Mouse (Mus musculus) hindbrain, postnatal 0 days (tissue): ENCODE results near the gene Snupn. TPM values are rescaled to one million over a fixed set of nuclear protein-coding genes. Genes with fewer than 3 reads are reported as not detected.
"Not testable (repeated sequence)": the region's sequence is repeated elsewhere in the genome, so short reads cannot be mapped to it uniquely, and the experiment has no call there.

Experiments used
- ATAC-seq: fragments of 200-750 bp; cut with Nextera tagmentation; 2 replicates; pipeline ENCODE4 v1.8.0; 2017; ENCODE audit warnings: mild to moderate bottlenecking, moderate TSS enrichment, moderate library complexity
- DNase-seq: peaks from one replicate; pipeline ENCODE4 v3.0.0-alpha.2; 2015; ENCODE audit warnings: low spot score
- H3K27ac ChIP-seq: fragments of 300-500 bp; sonication (generic); 2 replicates; pipeline ENCODE4 v1.5.1; 2014; ENCODE audit warnings: mild to moderate bottlenecking
- H3K27me3 ChIP-seq: fragments of 300-500 bp; sonication (generic); 2 replicates; pipeline ENCODE4 v1.6.1; 2014; ENCODE audit warnings: low read length, mixed read lengths; ENCODE audit not compliant: insufficient read depth
- H3K36me3 ChIP-seq: fragments of 300-500 bp; sonication (generic); 2 replicates; pipeline ENCODE4 v1.6.1; 2014; ENCODE audit warnings: low read length, mixed read lengths; ENCODE audit not compliant: insufficient read depth
- H3K4me1 ChIP-seq: fragments of 300-500 bp; sonication (generic); 2 replicates; pipeline ENCODE4 v1.6.1; 2014; ENCODE audit warnings: antibody characterized with exemption, low read length, mixed read lengths; ENCODE audit not compliant: insufficient read depth
- H3K4me2 ChIP-seq: fragments of 300-500 bp; sonication (generic); 2 replicates; pipeline ENCODE4 v1.6.1; 2014; ENCODE audit warnings: low read depth, mild to moderate bottlenecking, low read length, moderate library complexity, mixed read lengths
- H3K4me3 ChIP-seq: fragments of 300-500 bp; sonication (generic); 2 replicates; pipeline ENCODE4 v1.5.1; 2014; ENCODE audit warnings: low read length
- H3K9ac ChIP-seq: fragments of 300-500 bp; sonication (generic); replicated peaks from 2 replicates; pipeline ENCODE4 v1.6.1; 2014; ENCODE audit warnings: mild to moderate bottlenecking, low read length, moderate library complexity, mixed read lengths
- H3K9me3 ChIP-seq: fragments of 300-500 bp; sonication (generic); 2 replicates; pipeline ENCODE4 v1.6.1; 2016; ENCODE audit warnings: low read length, mixed read lengths
- CTCF ChIP-seq: IDR thresholded peaks from 2 replicates; pipeline ENCODE4 v1.5.1; 2016; ENCODE audit warnings: antibody characterized with exemption, control low read depth, low read depth
- WGBS: fragments of 180-500 bp; shearing (Covaris S2); extraction: QIAGEN DNeasy Blood & Tissue Kit; methylation state at CpG from one replicate; pipeline ENCODE4 v1.1.7; 2014; 5-methylcytosine and 5-hydroxymethylcytosine counted together
- polyA plus RNA-seq: library from polyadenylated mRNA; unstranded; fragments of >200 nt; fragmentation: Nextera tagmentation; extraction: Ambion mirVana; gene quantifications from 2 replicates; pipeline ENCODE4 v1.2.1, GENCODE M21; 2015
- total RNA-seq: library from RNA; depleted of rRNA; stranded (reverse); fragments of >200 nt; gene quantifications from 2 replicates; pipeline ENCODE4 v1.2.3, GENCODE M21; 2014

Gene Snupn
- total and polyA plus RNA-seq, 2 experiments from 2014 or later = 17.6 to 22.6 TPM

- Histone ChIP-seq H3K4me3 (no peak overlapping the region), H3K4me2 (no peak overlapping the region), H3K9ac (no peak overlapping the region), H3K4me1 (no peaks in the 10 kb centered on the region), H3K27ac (no peak overlapping the region), H3K27me3 (no peaks in the 10 kb centered on the region), H3K36me3 (peaks cover 6% of the 10 kb centered on the region; the same call in 1 of the 2 replicates), H3K9me3 (no peaks in the 10 kb centered on the region)
- ATAC-seq (no peak), DNase-seq (no peak)
- TF ChIP-seq CTCF = no peak
- WGBS = 91% methylated on average over 3 of the region's 3 CpGs
Observed at GRCm38 (mm10) chr9:56975199-56975598, 24.5 kb downstream of the Snupn start.

DNA sequence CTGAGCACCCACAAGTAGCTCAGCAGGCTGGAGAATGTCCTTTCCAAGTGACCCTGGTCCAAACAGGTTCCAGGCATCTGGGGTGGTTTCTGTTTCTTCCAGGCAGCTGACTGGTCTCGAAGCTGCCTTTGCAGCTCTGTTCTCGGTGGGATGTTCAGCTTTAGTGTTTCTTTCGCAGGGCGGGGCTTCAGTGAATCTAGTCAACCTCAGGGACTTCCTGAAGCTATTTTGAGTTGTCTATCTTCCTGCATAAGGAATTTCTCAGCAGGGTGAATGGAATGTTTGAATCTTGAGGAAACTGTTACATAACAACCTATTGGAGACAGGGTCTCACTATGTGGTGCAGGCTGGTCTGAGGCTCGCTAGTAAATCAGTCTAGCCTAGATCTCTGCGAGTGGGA is 29.5 kb downstream of the Snupn start:
- TF ChIP-seq CTCF = no peak
- H3K9me3 ChIP-seq = no peaks in the 10 kb centered on the region
- no peak overlapping the region for H3K27ac ChIP-seq
- WGBS = 94% methylated on average over 6 of the region's 6 CpGs
- peaks cover 16% of the 10 kb centered on the region; the same call in 1 of the 2 replicates for H3K36me3 ChIP-seq
- no peak for DNase-seq
- H3K4me3 ChIP-seq = no peak overlapping the region
- H3K27me3 ChIP-seq = no peaks in the 10 kb centered on the region
- no peak overlapping the region for H3K4me2 ChIP-seq
- no peak overlapping the region for H3K9ac ChIP-seq
- no peaks in the 10 kb centered on the region for H3K4me1 ChIP-seq
- no peak for ATAC-seq

DNA sequence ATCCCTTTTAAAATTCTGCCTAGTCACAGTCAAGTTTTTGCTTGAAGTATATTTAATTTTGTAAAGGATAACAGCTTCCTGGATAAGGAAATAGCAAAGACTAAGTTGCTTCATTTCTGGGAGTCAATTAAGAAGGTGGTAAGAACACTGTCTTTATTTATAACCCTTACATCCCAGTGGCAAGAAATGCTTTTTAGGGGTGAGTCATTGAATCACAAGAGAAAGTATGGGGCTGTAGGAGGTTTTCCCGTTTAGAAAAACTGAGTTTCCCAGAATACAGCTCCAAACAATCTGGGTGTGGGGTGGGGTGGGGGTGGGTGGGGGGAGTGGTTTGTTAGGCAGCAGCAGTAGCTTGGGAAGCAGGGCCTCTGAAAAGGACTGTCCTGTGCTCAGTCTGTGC is 30.8 kb downstream of the Snupn start:
- Histone ChIP-seq H3K9ac (no peak overlapping the region), H3K9me3 (no peaks in the 10 kb centered on the region), H3K4me1 (no peaks in the 10 kb centered on the region), H3K36me3 (peaks cover 16% of the 10 kb centered on the region; the same call in 1 of the 2 replicates), H3K4me3 (no peak overlapping the region), H3K27me3 (no peaks in the 10 kb centered on the region), H3K4me2 (no peak overlapping the region), H3K27ac (no peak overlapping the region)
- ATAC-seq = no peak
- WGBS = 79% methylated on average over 1 of the region's 1 CpGs
- no peak for DNase-seq
- no peak for TF ChIP-seq CTCF

DNA sequence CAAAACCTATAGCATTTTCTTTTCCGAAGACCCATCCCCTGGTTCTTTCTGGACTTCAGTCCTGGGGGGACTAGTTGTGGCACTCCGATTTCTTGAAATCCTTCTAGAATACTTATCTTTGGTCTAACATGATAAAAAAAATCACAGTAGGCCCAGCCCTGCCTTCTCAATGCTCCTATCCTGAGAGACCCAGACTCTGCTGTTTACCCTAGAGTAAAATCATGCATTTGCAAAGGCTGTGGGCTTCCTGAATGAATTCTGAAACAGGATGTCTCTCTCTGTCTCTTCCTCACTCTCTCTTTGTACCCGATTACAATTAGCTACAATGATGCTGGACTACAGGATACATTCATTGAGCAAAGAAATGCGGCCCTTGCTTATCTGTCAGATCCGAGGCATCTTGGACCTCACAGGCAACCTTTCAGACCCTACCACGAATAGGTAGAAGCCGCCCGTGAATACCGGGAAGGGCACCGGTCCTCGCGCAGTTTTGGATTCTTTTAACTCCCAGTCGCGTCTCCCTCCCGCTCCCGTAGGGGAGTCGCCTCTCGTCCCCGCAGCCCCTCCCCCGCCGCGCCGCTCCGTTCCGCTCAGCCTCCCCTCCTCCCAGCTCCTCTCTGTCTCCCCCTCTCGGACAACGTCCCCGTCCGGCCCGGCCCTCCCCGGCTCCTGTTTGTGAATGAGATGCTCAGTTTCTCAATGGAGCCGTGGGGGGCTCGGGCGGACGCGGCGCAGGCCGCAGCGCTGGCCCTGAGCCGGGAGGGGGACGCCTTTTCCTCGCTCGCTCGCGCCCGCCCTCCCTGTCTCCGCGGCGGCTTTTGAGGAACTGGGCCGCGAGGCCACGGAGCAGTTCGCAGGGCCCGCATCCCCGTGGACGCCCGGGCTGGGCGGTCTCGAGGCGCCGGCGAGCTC is 43.9 kb downstream of the Snupn start, which contains the start of gene Ptpn9:
Gene Ptpn9 (plus strand): TSS at position 638 of the 912 bp plus-strand sequence.
- H3K9ac ChIP-seq = peak within 1 kb of the TSS; percentile 94
- DNase-seq = peak; percentile 94
- peak; percentile 69 for TF ChIP-seq CTCF
- peak; percentile 96 for ATAC-seq
- 4% methylated on average over 62 of the region's 62 CpGs for WGBS
- H3K4me3 ChIP-seq = peak within 1 kb of the TSS; percentile 88
- H3K36me3 ChIP-seq = no peaks in the 10 kb centered on the region
- H3K27me3 ChIP-seq = no peaks in the 10 kb centered on the region
- no peaks in the 10 kb centered on the region for H3K9me3 ChIP-seq
- H3K27ac ChIP-seq = peak within 1 kb of the TSS; percentile 97
- H3K4me2 ChIP-seq = peak within 1 kb of the TSS; percentile 76
- H3K4me1 ChIP-seq = peaks cover 3% of the 10 kb centered on the region; the same call in 1 of the 2 replicates

- DNase-seq = peak; percentile 65
- ATAC-seq = peak; percentile 53
- Histone ChIP-seq H3K27me3 (no peaks in the 10 kb centered on the region), H3K36me3 (no peaks in the 10 kb centered on the region), H3K4me2 (peak overlapping the region; percentile 76), H3K9ac (peak overlapping the region; percentile 94), H3K4me1 (peaks cover 3% of the 10 kb centered on the region; the same call in 1 of the 2 replicates), H3K9me3 (no peaks in the 10 kb centered on the region), H3K4me3 (peak overlapping the region; percentile 88), H3K27ac (peak overlapping the region; percentile 97)
- 2% methylated on average over 79 of the region's 80 CpGs for WGBS
- TF ChIP-seq CTCF = no peak
Observed at GRCm38 (mm10) chr9:56995198-56996027, 44.7 kb downstream of the Snupn start.

- Histone ChIP-seq H3K4me2 (peak overlapping the region; percentile 76), H3K27ac (peak overlapping the region; percentile 97), H3K27me3 (no peaks in the 10 kb centered on the region), H3K9me3 (no peaks in the 10 kb centered on the region), H3K9ac (peak overlapping the region; percentile 94), H3K36me3 (no peaks in the 10 kb centered on the region), H3K4me1 (peaks cover 3% of the 10 kb centered on the region; the same call in 1 of the 2 replicates), H3K4me3 (peak overlapping the region; percentile 88)
- DNase-seq (peak; percentile 39), ATAC-seq (peak; percentile 25)
- TF ChIP-seq CTCF = no peak
- WGBS = 0% methylated on average over 5 of the region's 5 CpGs
Observed at GRCm38 (mm10) chr9:56996028-56996346, 45.3 kb downstream of the Snupn start.

GRCm38 (mm10) chr9:56997206-56997605 is 46.5 kb downstream of the Snupn start:
- 94% methylated on average over 1 of the region's 1 CpGs for WGBS
- not testable (repeated sequence) for DNase-seq, ATAC-seq, H3K4me3 ChIP-seq, H3K36me3 ChIP-seq, H3K27ac ChIP-seq, H3K4me2 ChIP-seq, H3K9me3 ChIP-seq, H3K27me3 ChIP-seq, H3K9ac ChIP-seq, H3K4me1 ChIP-seq
